Mouse (Mus musculus) heart, postnatal 14 days (tissue): ENCODE results near the gene Olfr168. TPM values are rescaled to one million over a fixed set of nuclear protein-coding genes. Genes with fewer than 3 reads are reported as not detected.
"Not testable (repeated sequence)": the region's sequence is repeated elsewhere in the genome, so short reads cannot be mapped to it uniquely, and the experiment has no call there.

Experiments
- DNase-seq, 2 experiments: peaks; one replicate each; pipeline ENCODE4 v3.0.0; 2021 to 2022
- intact Hi-C: fragments of 180-260 bp; cut with DNase I; formaldehyde crosslinking; loops from one replicate; pipeline ENCODE4 v1.15.1; 2025
- long read RNA-seq, 2 experiments: library from polyadenylated mRNA; stranded (forward); transcript quantifications; one replicate each; pipeline ENCODE4 v2.0.0; 2021
- total RNA-seq, 2 experiments: library from RNA; stranded (reverse); gene quantifications; 2 replicates each; pipeline ENCODE4 v1.2.3; 2021

Olfr168 gene
- total RNA-seq, result not detected
- long read RNA-seq, experiment 1, result 0 reads
- long read RNA-seq, experiment 2, result 0 reads

GRCm38 (mm10) chr16:19535455-19535854 is at the start of gene Olfr168:
Olfr168 (minus strand) TSS chr16:19535555.
- no peak for DNase-seq
- intact Hi-C loops, result no loop called here

GRCm38 (mm10) chr16:19571709-19572108 is 36.4 kb upstream of the Olfr168 start, which contains the start of gene Olfr169:
Olfr169 (minus strand) TSS chr16:19571809.
- DNase-seq, intact Hi-C loops: not testable (repeated sequence)

- DNase-seq, intact Hi-C loops: not testable (repeated sequence)
Measured at GRCm38 (mm10) chr16:19553429-19553828, 18.1 kb upstream of the Olfr168 start.

- intact Hi-C loops, DNase-seq: not testable (repeated sequence)
Measured at GRCm38 (mm10) chr16:19552246-19552645, 16.9 kb upstream of the Olfr168 start.

- no peak for DNase-seq
- intact Hi-C loops, result no loop called here
Measured at GRCm38 (mm10) chr16:19522166-19522565, 13.2 kb downstream of the Olfr168 start, which contains the start of gene Olfr167. Olfr167 (minus strand) TSS chr16:19522266.

GRCm38 (mm10) chr16:19483394-19483793 is 52.0 kb downstream of the Olfr168 start, which contains the start of gene Olfr166:
Olfr166 (plus strand) TSS chr16:19483694.
- intact Hi-C loops, result no loop called here
- DNase-seq, result no peak

Other genes starting within 250 kb of the Olfr168 start
- gene Olfr164, start 221.5 kb downstream of the Olfr168 start, total RNA-seq, result not detected
- not detected for gene Olfr165, start 112.4 kb downstream of the Olfr168 start, total RNA-seq
- not detected for gene Olfr166, start 51.9 kb downstream of the Olfr168 start, total RNA-seq
- not detected for gene Olfr167, start 13.3 kb downstream of the Olfr168 start, total RNA-seq
- not detected for gene Olfr169, start 36.3 kb upstream of the Olfr168 start, total RNA-seq
- gene Olfr170, start 76.3 kb upstream of the Olfr168 start, total RNA-seq, result not detected
- not detected for gene Olfr171, start 94.4 kb upstream of the Olfr168 start, total RNA-seq
- under 1 TPM in 1 of 2 experiments, not detected in 1; 0.07 TPM for gene Lamp3, start 170.8 kb upstream of the Olfr168 start, total RNA-seq
- gene B3gnt5, start 224.7 kb upstream of the Olfr168 start, total RNA-seq, result 1 to 10 TPM; 1.1 to 1.3 TPM